Mouse (Mus musculus) erythroblast, embryonic 14.5 days (primary cell): Measurements from ENCODE around the gene Arid4a. TPM values are rescaled to one million over a fixed set of nuclear protein-coding genes. Genes with fewer than 3 reads are reported as not detected.

Experiments used
- H3K27me3 ChIP-seq: 2 replicates; pipeline ENCODE4 v1.6.1; 2012; ENCODE audit warnings: inconsistent platforms; ENCODE audit not compliant: control insufficient read depth
- H3K36me3 ChIP-seq: 2 replicates; pipeline ENCODE4 v1.6.1; 2012; ENCODE audit warnings: mild to moderate bottlenecking, inconsistent platforms; ENCODE audit not compliant: control insufficient read depth
- H3K4me1 ChIP-seq: 2 replicates; pipeline ENCODE4 v1.6.1; 2012; ENCODE audit warnings: inconsistent platforms; ENCODE audit not compliant: control insufficient read depth
- H3K4me3 ChIP-seq: replicated peaks from 2 replicates; pipeline ENCODE3; 2012; ENCODE audit warnings: moderate library complexity, mild to moderate bottlenecking, inconsistent platforms
- H3K9me3 ChIP-seq: 2 replicates; pipeline ENCODE4 v1.6.1; 2012; ENCODE audit warnings: low read length, inconsistent platforms, mixed read lengths; ENCODE audit not compliant: control insufficient read depth
- GATA1 ChIP-seq: IDR thresholded peaks from 2 replicates; pipeline ENCODE4 v1.6.1; 2012; ENCODE audit warnings: low read length, inconsistent platforms, mixed read lengths
- TAL1 ChIP-seq: IDR thresholded peaks from 3 replicates; pipeline ENCODE4 v1.6.1; 2012; ENCODE audit warnings: low read length, inconsistent platforms, mixed read lengths
- polyA plus RNA-seq: library from polyadenylated mRNA; stranded (reverse); fragments of >175 nt; gene quantifications from 2 replicates; pipeline ENCODE4 v1.2.3, GENCODE M21; 2012

The Arid4a gene
- polyA plus RNA-seq, 1 experiment: 0.94 TPM

- Histone ChIP-seq H3K27me3 (no peaks in the 10 kb centered on the region), H3K4me1 (peaks cover 3% of the 10 kb centered on the region), H3K9me3 (no peaks in the 10 kb centered on the region), H3K4me3 (no peak overlapping the region), H3K36me3 (peaks cover 83% of the 10 kb centered on the region)
- no peak for TF ChIP-seq TAL1
- no peak for TF ChIP-seq GATA1
These were observed 14.5 kb downstream of the Arid4a start for GRCm38 (mm10) chr12:71030260-71030659.

- Histone ChIP-seq H3K4me3 (no peak overlapping the region), H3K9me3 (no peaks in the 10 kb centered on the region), H3K27me3 (no peaks in the 10 kb centered on the region), H3K4me1 (peaks cover 3% of the 10 kb centered on the region), H3K36me3 (peaks cover 82% of the 10 kb centered on the region)
- TF ChIP-seq TAL1 (no peak), GATA1 (no peak)
These were observed 14.9 kb downstream of the Arid4a start for GRCm38 (mm10) chr12:71030722-71031121.

- TF ChIP-seq GATA1 (no peak), TAL1 (no peak)
- Histone ChIP-seq H3K27me3 (no peaks in the 10 kb centered on the region), H3K4me3 (no peak overlapping the region), H3K9me3 (peaks cover 6% of the 10 kb centered on the region; the same call in 1 of the 2 replicates), H3K36me3 (peaks cover 86% of the 10 kb centered on the region), H3K4me1 (peaks cover 14% of the 10 kb centered on the region)
These were observed 20.0 kb downstream of the Arid4a start for GRCm38 (mm10) chr12:71035826-71036225.

GRCm38 (mm10) chr12:71036729-71037404 lies 21.1 kb downstream of the Arid4a start:
- H3K27me3 ChIP-seq: no peaks in the 10 kb centered on the region
- H3K9me3 ChIP-seq: peaks cover 6% of the 10 kb centered on the region; the same call in 1 of the 2 replicates
- H3K36me3 ChIP-seq: peaks cover 88% of the 10 kb centered on the region
- TF ChIP-seq GATA1: no peak
- TF ChIP-seq TAL1: no peak
- no peak overlapping the region for H3K4me3 ChIP-seq
- H3K4me1 ChIP-seq: peaks cover 14% of the 10 kb centered on the region

- H3K36me3 ChIP-seq: peaks cover 88% of the 10 kb centered on the region
- peaks cover 6% of the 10 kb centered on the region; the same call in 1 of the 2 replicates for H3K9me3 ChIP-seq
- no peak overlapping the region for H3K4me3 ChIP-seq
- TF ChIP-seq TAL1: no peak
- TF ChIP-seq GATA1: no peak
- no peaks in the 10 kb centered on the region for H3K27me3 ChIP-seq
- peaks cover 14% of the 10 kb centered on the region for H3K4me1 ChIP-seq
These were observed 24.7 kb downstream of the Arid4a start for GRCm38 (mm10) chr12:71040462-71040861.

GRCm38 (mm10) chr12:71042451-71042850 lies 26.7 kb downstream of the Arid4a start:
- H3K27me3 ChIP-seq: no peaks in the 10 kb centered on the region
- no peaks in the 10 kb centered on the region; the same call in 1 of the 2 replicates for H3K9me3 ChIP-seq
- no peaks in the 10 kb centered on the region for H3K4me1 ChIP-seq
- peaks cover 89% of the 10 kb centered on the region for H3K36me3 ChIP-seq
- no peak overlapping the region for H3K4me3 ChIP-seq
- no peak for TF ChIP-seq TAL1
- no peak for TF ChIP-seq GATA1

GRCm38 (mm10) chr12:71043571-71043970 lies 27.8 kb downstream of the Arid4a start:
- Histone ChIP-seq H3K4me1 (no peaks in the 10 kb centered on the region; the same call in 1 of the 2 replicates), H3K36me3 (peaks cover 87% of the 10 kb centered on the region), H3K9me3 (no peaks in the 10 kb centered on the region; the same call in 1 of the 2 replicates), H3K4me3 (no peak overlapping the region), H3K27me3 (no peaks in the 10 kb centered on the region)
- no peak for TF ChIP-seq TAL1
- no peak for TF ChIP-seq GATA1

- H3K27me3 ChIP-seq: no peaks in the 10 kb centered on the region
- no peak overlapping the region for H3K4me3 ChIP-seq
- no peaks in the 10 kb centered on the region; the same call in 1 of the 2 replicates for H3K4me1 ChIP-seq
- peaks cover 81% of the 10 kb centered on the region for H3K36me3 ChIP-seq
- TF ChIP-seq GATA1: no peak
- no peak for TF ChIP-seq TAL1
- H3K9me3 ChIP-seq: no peaks in the 10 kb centered on the region; the same call in 1 of the 2 replicates
These were observed 28.7 kb downstream of the Arid4a start for GRCm38 (mm10) chr12:71044488-71044887.

- no peaks in the 10 kb centered on the region; the same call in 1 of the 2 replicates for H3K9me3 ChIP-seq
- no peak overlapping the region for H3K4me3 ChIP-seq
- no peaks in the 10 kb centered on the region; the same call in 1 of the 2 replicates for H3K4me1 ChIP-seq
- TF ChIP-seq GATA1: no peak
- no peak for TF ChIP-seq TAL1
- no peaks in the 10 kb centered on the region for H3K27me3 ChIP-seq
- H3K36me3 ChIP-seq: peaks cover 69% of the 10 kb centered on the region
These were observed 30.7 kb downstream of the Arid4a start for GRCm38 (mm10) chr12:71046501-71046900.
